Mouse (Mus musculus) midbrain, embryonic 12.5 days (tissue): ENCODE measurements around the gene Cyp4f13. TPM values are rescaled to one million over a fixed set of nuclear protein-coding genes. Genes with fewer than 3 reads are reported as not detected.

Experiments
- ATAC-seq: fragments of 200-750 bp; cut with Nextera tagmentation; 2 replicates; pipeline ENCODE4 v1.8.0; 2017; ENCODE audit warnings: low read depth, moderate TSS enrichment, moderate library complexity; ENCODE audit not compliant: low FRiP score
- H3K27ac ChIP-seq: fragments of 300-500 bp; sonication (generic); replicated peaks from 2 replicates; pipeline ENCODE4 v1.5.1; 2016; ENCODE audit warnings: mild to moderate bottlenecking
- H3K27me3 ChIP-seq: fragments of 300-500 bp; sonication (generic); 2 replicates; pipeline ENCODE4 v1.6.1; 2016; ENCODE audit warnings: mild to moderate bottlenecking
- H3K36me3 ChIP-seq: fragments of 300-500 bp; sonication (generic); 2 replicates; pipeline ENCODE4 v1.6.1; 2016
- H3K4me1 ChIP-seq: fragments of 300-500 bp; sonication (generic); 2 replicates; pipeline ENCODE4 v1.6.1; 2016
- H3K4me2 ChIP-seq: fragments of 300-500 bp; sonication (generic); replicated peaks from 2 replicates; pipeline ENCODE4 v1.6.1; 2016; ENCODE audit warnings: mild to moderate bottlenecking, moderate library complexity
- H3K4me3 ChIP-seq: fragments of 300-500 bp; sonication (generic); 2 replicates; pipeline ENCODE4 v1.5.1; 2016; ENCODE audit warnings: mild to moderate bottlenecking
- H3K9ac ChIP-seq: fragments of 300-500 bp; sonication (generic); replicated peaks from 2 replicates; pipeline ENCODE4 v1.6.1; 2016; ENCODE audit warnings: mild to moderate bottlenecking, moderate library complexity
- H3K9me3 ChIP-seq: fragments of 300-500 bp; sonication (generic); 2 replicates; pipeline ENCODE4 v1.6.1; 2016; ENCODE audit warnings: mild to moderate bottlenecking
- WGBS: fragments of 180-500 bp; shearing (Covaris S2); methylation state at CpG from one replicate; pipeline ENCODE4 v1.1.7; 2016; 5-methylcytosine and 5-hydroxymethylcytosine counted together
- polyA plus RNA-seq: library from polyadenylated mRNA; unstranded; fragments of >200 nt; fragmentation: Nextera tagmentation; extraction: Ambion mirVana; gene quantifications from 2 replicates; pipeline ENCODE4 v1.2.1, GENCODE M21; 2016

The Cyp4f13 gene
- 5.5 and 5.9 TPM in 2 replicates for polyA plus RNA-seq

DNA sequence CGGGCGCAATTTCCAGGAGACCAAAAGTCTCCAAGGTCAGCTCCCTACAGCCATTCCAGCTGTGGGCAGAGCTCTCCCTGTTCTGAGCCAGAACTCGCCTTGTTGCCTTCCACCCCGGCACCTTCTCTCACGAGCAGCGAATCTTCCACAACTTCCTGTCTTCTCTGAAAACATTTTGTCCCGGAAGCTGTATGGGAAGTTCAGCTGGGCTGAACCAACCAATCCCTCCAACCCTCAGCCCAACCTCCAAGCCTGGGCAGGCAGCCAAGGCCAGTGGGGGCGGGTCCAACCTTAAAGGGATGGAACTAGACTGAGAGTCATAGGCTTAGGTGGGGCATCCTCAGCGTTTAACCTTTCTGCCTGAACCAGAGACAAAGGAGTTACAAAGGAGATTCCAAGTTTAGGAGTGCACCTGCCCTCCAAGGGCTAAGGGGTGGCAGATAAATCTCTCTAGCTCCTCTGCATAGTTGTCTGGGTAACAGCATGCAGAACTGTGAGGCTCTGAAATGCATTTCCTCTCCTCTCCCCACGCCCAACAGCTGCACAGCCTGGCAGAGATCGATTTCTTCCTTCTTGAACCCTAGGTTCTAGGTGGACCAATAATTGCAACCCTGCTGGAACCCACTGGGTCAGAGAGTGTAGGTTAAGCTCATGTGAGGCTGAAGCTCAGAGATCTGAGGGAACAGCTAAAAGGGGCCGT lies at the start of gene Cyp4f13:
Cyp4f13 (minus strand) TSS at position 188 of the 700 bp plus-strand sequence.
- 0 out of 2 replicates have a peak, but pooled peaks have one; percentile 44 for ATAC-seq
- H3K4me2 ChIP-seq, result peak within 1 kb of the TSS; percentile 39
- no peak within 1 kb of the TSS for H3K9ac ChIP-seq
- H3K9me3 ChIP-seq, result no peaks in the 10 kb centered on the region
- no peaks in the 10 kb centered on the region for H3K4me1 ChIP-seq
- H3K4me3 ChIP-seq, result peak within 1 kb of the TSS; percentile 33
- no peak within 1 kb of the TSS for H3K27ac ChIP-seq
- H3K27me3 ChIP-seq, result no peaks in the 10 kb centered on the region; the same call in 1 of the 2 replicates
- H3K36me3 ChIP-seq, result no peaks in the 10 kb centered on the region
- WGBS, result 46% methylated on average over 12 of the region's 12 CpGs

DNA sequence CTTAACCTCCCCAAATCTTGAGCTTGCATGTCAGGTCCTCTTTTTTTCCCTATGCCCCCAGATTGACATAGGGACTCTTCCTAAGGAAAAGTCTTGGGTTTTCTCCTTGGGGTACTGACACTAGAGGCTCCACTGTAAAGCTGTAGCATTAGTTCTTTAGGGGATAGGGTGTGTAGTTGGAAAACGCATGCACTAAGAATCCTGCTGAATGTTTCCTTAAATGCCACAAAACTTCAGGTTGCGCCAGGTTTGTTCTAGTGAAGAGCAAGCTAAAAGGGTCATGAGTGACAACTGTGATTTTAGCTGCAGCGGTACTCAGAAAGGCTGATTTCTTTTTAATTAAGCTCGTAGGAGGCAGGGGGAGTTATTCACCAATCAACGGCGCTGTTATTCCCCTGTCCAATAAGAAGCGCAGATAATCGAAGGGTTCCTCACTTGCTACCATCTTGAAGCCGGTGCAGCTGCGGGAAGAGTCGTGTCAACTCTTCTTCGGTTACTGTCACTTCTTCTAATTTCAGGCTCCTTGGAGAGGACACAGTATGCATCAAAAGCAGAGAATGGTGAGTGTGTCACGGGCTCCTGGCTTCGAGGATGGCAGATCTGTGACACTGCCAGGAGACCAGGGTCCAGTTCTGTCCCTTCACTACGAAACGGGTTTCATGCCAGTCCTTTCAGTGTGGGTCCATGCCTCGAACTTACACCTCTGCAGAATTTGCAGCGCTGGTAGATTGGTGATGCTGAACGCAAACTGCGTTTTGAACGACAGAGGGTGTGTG lies 45.7 kb upstream of the Cyp4f13 start, which contains the start of gene Zfp952:
Zfp952 (plus strand) TSS at position 431 of the 776 bp plus-strand sequence.
- H3K4me2 ChIP-seq, result peak within 1 kb of the TSS; percentile 85
- H3K27ac ChIP-seq, result peak within 1 kb of the TSS; percentile 57
- peak; percentile 91 for ATAC-seq
- peak within 1 kb of the TSS; percentile 77 for H3K4me3 ChIP-seq
- no peaks in the 10 kb centered on the region; the same call in 1 of the 2 replicates for H3K27me3 ChIP-seq
- H3K4me1 ChIP-seq, result peaks cover 11% of the 10 kb centered on the region
- WGBS, result 1% methylated on average over 21 of the region's 21 CpGs
- peak within 1 kb of the TSS; percentile 63 for H3K9ac ChIP-seq
- peaks cover 26% of the 10 kb centered on the region for H3K36me3 ChIP-seq
- no peaks in the 10 kb centered on the region for H3K9me3 ChIP-seq

DNA sequence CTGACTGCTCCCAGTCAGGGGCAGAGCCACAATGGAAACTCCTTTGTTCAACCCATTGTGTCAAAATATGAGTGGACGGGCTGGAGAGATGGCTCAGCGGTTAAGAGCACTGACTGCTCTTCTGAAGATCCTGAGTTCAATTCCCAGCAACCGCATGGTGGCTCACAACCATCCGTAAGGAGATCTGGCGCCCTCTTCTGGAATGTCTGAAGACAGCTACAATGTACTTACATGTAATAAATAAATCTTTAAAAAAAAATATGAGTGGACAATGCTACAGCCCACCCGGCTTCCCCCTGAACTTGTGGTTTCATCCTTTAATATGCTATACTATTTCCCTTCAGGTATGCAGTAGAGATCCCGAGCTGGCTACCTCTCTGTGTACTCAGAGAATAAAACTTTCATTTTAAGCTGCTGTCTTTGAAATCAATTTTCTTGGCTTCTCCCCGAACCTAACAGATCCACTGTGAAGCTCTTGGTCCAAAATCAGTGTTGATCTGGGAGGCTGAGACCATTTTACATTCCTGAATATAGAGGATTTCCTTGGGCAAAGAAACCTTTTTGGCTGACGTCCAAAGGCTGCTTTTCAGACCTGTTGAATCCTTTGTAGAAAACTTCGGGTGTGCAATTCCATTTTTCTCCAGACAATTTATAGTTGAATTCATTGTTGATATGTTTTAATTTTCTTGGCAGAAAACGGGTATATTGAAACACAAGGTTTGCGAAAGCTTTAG lies 44.9 kb upstream of the Cyp4f13 start:
- Histone ChIP-seq H3K27ac (no peak overlapping the region), H3K36me3 (peaks cover 26% of the 10 kb centered on the region)
- 74% methylated on average over 12 of the region's 12 CpGs for WGBS

DNA sequence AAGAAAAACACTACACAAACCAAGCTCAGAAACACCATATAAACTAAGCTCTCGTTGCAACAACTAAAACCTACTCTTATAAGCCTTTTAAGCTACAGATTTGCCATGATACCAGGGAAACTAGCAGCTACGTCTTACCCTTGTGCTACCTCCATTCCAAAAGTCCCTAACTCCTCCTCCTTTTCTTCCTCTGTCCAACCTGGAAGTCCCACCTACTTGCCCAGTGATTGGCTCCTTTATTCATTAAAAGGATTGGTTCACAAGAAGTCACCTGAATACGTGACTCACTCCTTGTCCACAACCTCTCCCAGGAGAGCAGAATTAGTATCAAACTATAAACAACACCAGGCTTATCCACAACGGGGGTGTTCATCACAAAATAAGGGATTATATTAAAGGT lies 39.1 kb upstream of the Cyp4f13 start:
- WGBS, result 75% methylated on average over 4 of the region's 4 CpGs
- H3K27ac ChIP-seq, result no peak overlapping the region
- no peak overlapping the region for H3K4me2 ChIP-seq
- H3K36me3 ChIP-seq, result no peaks in the 10 kb centered on the region
- H3K4me1 ChIP-seq, result no peaks in the 10 kb centered on the region
- no peak for ATAC-seq
- no peak overlapping the region for H3K9ac ChIP-seq
- H3K4me3 ChIP-seq, result no peak overlapping the region
- H3K27me3 ChIP-seq, result no peaks in the 10 kb centered on the region; the same call in 1 of the 2 replicates
- H3K9me3 ChIP-seq, result no peaks in the 10 kb centered on the region

More for the DNA sequence above, 44.9 kb upstream of the Cyp4f13 start:
- no peak for ATAC-seq
- H3K9ac ChIP-seq, result no peak overlapping the region
- peak overlapping the region; percentile 85 for H3K4me2 ChIP-seq
- no peaks in the 10 kb centered on the region; the same call in 1 of the 2 replicates for H3K27me3 ChIP-seq
- peak overlapping the region; percentile 77 for H3K4me3 ChIP-seq
- H3K9me3 ChIP-seq, result no peaks in the 10 kb centered on the region
- H3K4me1 ChIP-seq, result peaks cover 11% of the 10 kb centered on the region

- Histone ChIP-seq H3K9ac (no peak overlapping the region), H3K9me3 (no peaks in the 10 kb centered on the region), H3K4me2 (no peak overlapping the region), H3K27ac (no peak overlapping the region), H3K4me1 (no peaks in the 10 kb centered on the region), H3K36me3 (peaks cover 36% of the 10 kb centered on the region), H3K27me3 (no peaks in the 10 kb centered on the region), H3K4me3 (no peak overlapping the region)
- ATAC-seq, result no peak
- WGBS, result 96% methylated on average over 4 of the region's 4 CpGs
Measured at GRCm38 (mm10) chr17:32981361-32981760, 34.2 kb upstream of the Cyp4f13 start.

DNA sequence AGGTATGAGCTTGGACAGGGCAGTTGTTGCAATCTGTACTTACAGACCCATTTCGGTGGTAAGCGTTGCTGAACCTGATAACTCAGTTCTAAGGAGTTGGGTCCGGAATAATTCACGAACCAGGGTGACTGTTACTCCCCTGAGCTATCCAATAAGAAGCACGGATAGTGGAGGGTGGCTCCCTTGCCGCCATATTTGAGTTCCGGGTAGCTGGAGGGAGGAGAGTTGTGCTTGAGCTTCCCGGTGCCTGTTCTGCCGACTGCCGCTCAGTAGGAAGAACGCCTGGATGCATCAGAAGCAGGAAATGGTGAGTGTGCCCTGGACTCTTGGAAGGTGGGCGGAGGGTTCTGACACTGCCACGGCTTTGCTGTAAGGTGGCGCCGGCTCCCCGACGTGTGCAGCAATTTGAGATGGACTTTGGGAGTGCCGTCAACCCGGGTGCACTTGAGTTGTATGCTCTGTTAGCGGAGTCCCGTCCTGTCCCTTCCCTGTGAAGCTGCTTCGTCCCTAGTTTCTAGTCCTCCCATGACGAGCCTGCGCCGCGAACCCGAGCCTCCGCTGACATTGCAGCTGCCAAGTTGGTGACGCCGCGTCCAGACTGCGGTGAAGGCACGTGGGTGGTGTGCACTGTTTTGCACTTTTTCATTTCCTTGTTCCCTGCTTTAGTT lies 18.6 kb upstream of the Cyp4f13 start, which contains the start of gene Zfp472:
Zfp472 (plus strand) TSS at position 192 of the 668 bp plus-strand sequence.
- WGBS, result under 1% methylated on average over 33 of the region's 33 CpGs
- H3K4me3 ChIP-seq, result peak within 1 kb of the TSS; percentile 86

GRCm38 (mm10) chr17:32965253-32965622 lies 18.0 kb upstream of the Cyp4f13 start:
- Histone ChIP-seq H3K9me3 (no peaks in the 10 kb centered on the region), H3K4me1 (peaks cover 21% of the 10 kb centered on the region), H3K4me2 (peak overlapping the region; percentile 84), H3K4me3 (peak overlapping the region; percentile 86), H3K36me3 (no peaks in the 10 kb centered on the region), H3K27me3 (no peaks in the 10 kb centered on the region), H3K9ac (peak overlapping the region; percentile 72), H3K27ac (no peak overlapping the region; the same call in 1 of the 2 replicates)
- ATAC-seq, result peak; percentile 70; the same call in 1 of the 2 replicates
- 1% methylated on average over 14 of the region's 14 CpGs for WGBS

More for the DNA sequence above, 18.6 kb upstream of the Cyp4f13 start, which contains the start of gene Zfp472:
- Histone ChIP-seq H3K27ac (peak within 1 kb of the TSS; percentile 80), H3K36me3 (no peaks in the 10 kb centered on the region), H3K9ac (peak within 1 kb of the TSS; percentile 72), H3K4me2 (peak within 1 kb of the TSS; percentile 84), H3K4me1 (peaks cover 21% of the 10 kb centered on the region), H3K9me3 (no peaks in the 10 kb centered on the region), H3K27me3 (no peaks in the 10 kb centered on the region)
- peak; percentile 99 for ATAC-seq

DNA sequence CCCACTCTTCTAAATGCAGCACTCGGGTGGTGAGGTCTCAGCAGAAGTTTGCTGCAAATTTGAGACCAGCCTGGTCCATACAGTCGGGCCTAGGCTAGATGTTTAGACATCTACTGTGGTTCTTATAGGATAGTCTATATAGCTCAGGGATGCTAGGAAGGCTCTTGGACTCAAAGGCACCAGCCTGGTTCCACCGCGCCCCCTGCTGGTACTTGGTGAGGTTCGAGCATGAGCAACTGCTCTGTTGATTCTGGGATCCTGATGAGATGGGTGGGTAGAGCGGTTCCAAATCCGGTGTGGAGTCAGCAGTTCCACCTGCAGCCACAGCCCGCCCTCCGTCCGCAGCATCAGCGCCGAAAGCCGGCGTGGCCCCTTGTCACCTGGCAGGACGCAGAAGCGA lies 4.2 kb upstream of the Cyp4f13 start:
- 30% methylated on average over 16 of the region's 16 CpGs for WGBS
- H3K9ac ChIP-seq, result no peak overlapping the region

DNA sequence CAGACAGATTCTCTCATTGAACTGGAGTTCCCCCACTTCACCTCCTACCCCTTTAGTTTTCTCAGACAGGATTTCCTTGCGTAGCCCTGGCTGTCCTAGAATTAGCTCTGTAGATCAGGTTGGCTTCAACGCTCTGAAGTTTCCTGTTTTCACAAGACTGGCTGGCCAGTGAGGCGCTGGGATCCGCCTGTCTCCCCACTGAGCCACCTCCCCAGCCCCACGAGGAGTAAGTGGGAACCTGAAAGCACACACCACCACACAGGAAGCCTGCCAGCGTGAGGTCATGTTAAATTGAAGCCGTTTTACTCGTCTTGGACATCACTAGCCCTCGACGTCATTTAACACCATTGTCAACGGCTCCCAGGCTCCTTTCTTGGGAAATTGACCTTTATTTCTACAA lies 3.8 kb upstream of the Cyp4f13 start:
- no peaks in the 10 kb centered on the region; the same call in 1 of the 2 replicates for H3K27me3 ChIP-seq
- H3K9ac ChIP-seq, result no peak overlapping the region
- ATAC-seq, result no peak
- H3K4me1 ChIP-seq, result no peaks in the 10 kb centered on the region
- H3K4me2 ChIP-seq, result no peak overlapping the region
- WGBS, result 81% methylated on average over 11 of the region's 11 CpGs
- no peak overlapping the region for H3K4me3 ChIP-seq
- no peaks in the 10 kb centered on the region for H3K9me3 ChIP-seq
- H3K36me3 ChIP-seq, result no peaks in the 10 kb centered on the region
- no peak overlapping the region for H3K27ac ChIP-seq

More for the DNA sequence above, 4.2 kb upstream of the Cyp4f13 start:
- Histone ChIP-seq H3K9me3 (no peaks in the 10 kb centered on the region), H3K27ac (no peak overlapping the region), H3K4me1 (no peaks in the 10 kb centered on the region), H3K27me3 (no peaks in the 10 kb centered on the region; the same call in 1 of the 2 replicates), H3K36me3 (no peaks in the 10 kb centered on the region), H3K4me2 (no peak overlapping the region), H3K4me3 (no peak overlapping the region)
- no peak for ATAC-seq

DNA sequence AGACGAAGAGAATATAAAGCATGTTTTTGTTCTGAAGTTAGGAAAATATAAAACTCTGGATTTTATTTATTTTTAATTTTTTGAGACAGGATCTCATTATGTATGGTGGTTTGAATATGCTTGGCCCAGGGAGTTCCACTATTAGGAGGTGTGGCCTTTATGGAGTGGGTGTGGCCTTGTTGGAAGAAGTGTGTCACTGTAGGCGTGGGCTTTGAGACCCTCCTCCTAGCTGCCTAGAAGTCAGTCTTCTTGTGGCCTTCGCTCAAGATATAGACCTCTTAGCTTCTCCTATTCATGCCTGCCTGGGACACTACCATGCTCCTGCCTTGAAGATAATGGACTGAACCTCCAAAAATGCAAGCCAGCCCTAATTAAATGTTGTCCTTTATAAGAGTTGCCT lies 2.9 kb upstream of the Cyp4f13 start:
- Histone ChIP-seq H3K4me1 (no peaks in the 10 kb centered on the region), H3K9me3 (no peaks in the 10 kb centered on the region), H3K4me2 (no peak overlapping the region), H3K4me3 (no peak overlapping the region), H3K27me3 (no peaks in the 10 kb centered on the region; the same call in 1 of the 2 replicates), H3K36me3 (no peaks in the 10 kb centered on the region), H3K9ac (no peak overlapping the region), H3K27ac (no peak overlapping the region)
- 93% methylated on average over 3 of the region's 3 CpGs for WGBS
- ATAC-seq, result no peak

- Histone ChIP-seq H3K4me1 (no peaks in the 10 kb centered on the region), H3K27me3 (no peaks in the 10 kb centered on the region; the same call in 1 of the 2 replicates), H3K9ac (no peak overlapping the region), H3K36me3 (no peaks in the 10 kb centered on the region), H3K4me2 (peak overlapping the region; percentile 39), H3K9me3 (no peaks in the 10 kb centered on the region), H3K4me3 (peak overlapping the region; percentile 33), H3K27ac (no peak overlapping the region)
- no peak for ATAC-seq
- 72% methylated on average over 9 of the region's 9 CpGs for WGBS
Measured at GRCm38 (mm10) chr17:32946716-32947115, 486 bp downstream of the Cyp4f13 start.
